Mouse (Mus musculus): ENCODE results near the gene Gm1527.

DNA sequence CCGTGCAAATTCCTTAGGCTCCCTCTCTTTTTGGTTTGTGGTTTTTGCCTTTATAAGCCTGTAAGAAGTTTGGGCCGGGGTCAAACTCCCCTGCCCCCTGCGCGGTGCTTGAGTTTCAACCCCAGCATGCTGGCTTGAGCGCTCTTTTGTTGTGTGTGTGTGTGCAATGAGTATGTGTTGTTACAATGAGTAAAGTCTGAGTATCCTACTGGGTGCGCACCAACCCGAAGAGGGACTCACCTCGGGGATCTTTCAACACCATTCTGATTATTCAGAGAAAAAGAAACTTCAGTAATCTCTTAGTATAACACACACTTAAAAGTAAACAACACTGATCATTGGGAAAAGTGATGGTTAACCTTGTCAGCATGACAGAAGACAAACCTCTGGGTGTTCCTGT is 49.2 kb upstream of the Gm1527 start:
- TF ChIP-seq GATA1 (IDR thresholded peaks at IDR 0.05; ENCODE audit: borderline replicate concordance, low read length): no peak
- no peak for TF ChIP-seq CTCF (IDR thresholded peaks at IDR 0.05; ENCODE audit: low read depth, low read length)
- TF ChIP-seq POLR2AphosphoS5 (IDR thresholded peaks at IDR 0.05; ENCODE audit: insufficient replicate concordance, low read depth, low read length): no peak
- TF ChIP-seq GATA2 (IDR thresholded peaks at IDR 0.05; ENCODE audit: borderline replicate concordance, low read depth, low read length): no peak

Measured in G1E (cell line).